Comparison of ENCODE assay signal across 28 mouse cellular contexts in genomic region chr12:82173623-82174022, GRCm38 (mm10). TPM values are rescaled to one million over a fixed set of nuclear protein-coding genes. Genes with fewer than 3 reads are reported as not detected.
DNase-seq lines count a peak whose midpoint lies in the region; ATAC-seq and TF ChIP-seq lines count a peak whose summit lies in the region.
"Had no signal": no experiment of that assay in that cellular context is flagged by ENCODE, and none has a peak within 500 bp of the region (broad histone marks: within the 10 kb centered on the region; RNA-seq: fewer than 3 reads in every experiment).

No protein-coding gene starts in this region.

- H3K9ac ChIP-seq in midbrain, embryonic 16.5 days (ENCODE audit: low read depth, low read length), result no peak overlapping the region
- H3K9ac ChIP-seq: embryonic facial prominence, embryonic 13.5 days; hindbrain, embryonic 14.5 days had no signal

- H3K4me1 ChIP-seq in midbrain, embryonic 10.5 days, result peaks cover 39% of the 10 kb centered on the region
- peaks cover 17% of the 10 kb centered on the region for H3K4me1 ChIP-seq in midbrain, embryonic 16.5 days (ENCODE audit: control insufficient read depth, insufficient read depth, low read length)
- H3K4me1 ChIP-seq in G1E (ENCODE audit: insufficient read depth, low read depth, low read length), result peaks cover 66% of the 10 kb centered on the region

- peaks cover 21% of the 10 kb centered on the region for H3K36me3 ChIP-seq in midbrain, embryonic 10.5 days
- H3K36me3 ChIP-seq in midbrain, embryonic 16.5 days (ENCODE audit: control insufficient read depth, insufficient read depth, low read length), result no peaks in the 10 kb centered on the region
- peaks cover 52% of the 10 kb centered on the region for H3K36me3 ChIP-seq in G1E (replicated peaks)
- H3K36me3 ChIP-seq: embryonic facial prominence, embryonic 13.5 days had no signal

- DNase-seq in heart, adult 11 months, result peak; percentile 30
- DNase-seq in heart, postnatal 10 days, result no peak
- peak; percentile 8 for DNase-seq in midbrain, embryonic 10.5 days (ENCODE audit: low spot score)
- no peak for DNase-seq in G1E (ENCODE audit: low spot score)
- peak; percentile 39 for DNase-seq in induced T-regulatory cell, adult 2 months (ENCODE audit: low read depth)
- no peak for DNase-seq in kidney, postnatal 14 days
- DNase-seq in natural killer cell, adult 2 months (ENCODE audit: low spot score in 2 of 2), result no peak
- DNase-seq: adrenal gland, adult 8-10 months; adrenal gland, postnatal 25 days; B cell, adult 2 months; cerebellum, adult 11-12 months; cerebellum, adult 8-10 months; cerebellum, postnatal 10 days; cerebellum, postnatal 36 days; embryo, embryonic 11 days; gastrocnemius, postnatal 25 days; heart, postnatal 36 days had no signal

- no peaks in the 10 kb centered on the region for H3K9me3 ChIP-seq in midbrain, embryonic 10.5 days (replicated peaks)
- H3K9me3 ChIP-seq in midbrain, embryonic 16.5 days (replicated peaks; ENCODE audit: control insufficient read depth, low read length, poor library complexity, severe bottlenecking), result no peaks in the 10 kb centered on the region
- H3K9me3 ChIP-seq in G1E (replicated peaks), result no peaks in the 10 kb centered on the region
- H3K9me3 ChIP-seq: embryonic facial prominence, embryonic 10.5 days; embryonic facial prominence, embryonic 13.5 days had no signal

- no peak for TF ChIP-seq CTCF in G1E (IDR thresholded peaks at IDR 0.05; ENCODE audit: low read depth, low read length)

- H3K4me3 ChIP-seq in midbrain, embryonic 10.5 days, result no peak overlapping the region
- no peak overlapping the region for H3K4me3 ChIP-seq in midbrain, embryonic 16.5 days (ENCODE audit: low read depth, low read length)
- H3K4me3 ChIP-seq in G1E (ENCODE audit: low read depth, low read length), result peak overlapping the region; percentile 46; the same call in 1 of the 2 replicates
- H3K4me3 ChIP-seq: embryonic facial prominence, embryonic 10.5 days; embryonic facial prominence, embryonic 13.5 days; erythroblast, embryonic 14.5 days; heart, adult 2 months had no signal

- no peak for ATAC-seq in midbrain, embryonic 16.5 days
- ATAC-seq in G1E (ENCODE audit: extremely low read depth, insufficient number of reproducible peaks, low FRiP score, poor library complexity, severe bottlenecking), result peak; percentile 11; the same call in 1 of the 2 replicates
- ATAC-seq: activated CD4-positive, CD25-positive, alpha-beta regulatory T cell, adult 4 months; forebrain, embryonic 14.5 days; hindbrain, postnatal 0 days had no signal

- no peak overlapping the region for H3K27ac ChIP-seq in midbrain, embryonic 10.5 days (replicated peaks)
- no peak overlapping the region for H3K27ac ChIP-seq in midbrain, embryonic 16.5 days (ENCODE audit: low read length)
- H3K27ac ChIP-seq: embryonic facial prominence, embryonic 10.5 days; embryonic facial prominence, embryonic 13.5 days; heart, adult 2 months; hindbrain, embryonic 14.5 days; hindbrain, postnatal 0 days had no signal

- intact Hi-C loops in heart, postnatal 10 days (cut with DNase I), result loop anchor here (5.0 kb wide), 1 partner anchor 104 kb away; no protein-coding TSS in a partner anchor

- 84% methylated on average over 1 of the region's 1 CpGs for WGBS in midbrain, embryonic 10.5 days
- WGBS in midbrain, embryonic 16.5 days, result 83% methylated on average over 1 of the region's 1 CpGs

- no peak overlapping the region for H3K4me2 ChIP-seq in midbrain, embryonic 16.5 days (ENCODE audit: low read length)
- H3K4me2 ChIP-seq: embryonic facial prominence, embryonic 13.5 days; heart, embryonic 11.5 days; hindbrain, embryonic 14.5 days had no signal

- no peaks in the 10 kb centered on the region for H3K27me3 ChIP-seq in midbrain, embryonic 10.5 days (ENCODE audit: low read depth, poor library complexity, severe bottlenecking)
- no peaks in the 10 kb centered on the region for H3K27me3 ChIP-seq in midbrain, embryonic 16.5 days (ENCODE audit: control insufficient read depth, insufficient read depth, low read depth, low read length)
- no peaks in the 10 kb centered on the region for H3K27me3 ChIP-seq in G1E (ENCODE audit: insufficient read depth, low read length)
- H3K27me3 ChIP-seq: CH12.LX; embryonic facial prominence, embryonic 13.5 days had no signal

RNA-seq across cellular contexts. Expression of gene Sipa1l1, which starts 4.5 kb away (rescaled TPM):
- 10 to 100 TPM; 19.4 to 19.9 TPM for total RNA-seq in heart, postnatal 10 days (2021)
- 28.6 and 30.3 TPM in 2 replicates for polyA plus RNA-seq in midbrain, embryonic 10.5 days (2016; fragmentation: Nextera tagmentation; extraction: Ambion mirVana)
- polyA plus RNA-seq in midbrain, embryonic 16.5 days (2015; fragmentation: Nextera tagmentation; extraction: Ambion mirVana), result 11.2 and 13.5 TPM in 2 replicates
- total RNA-seq in G1E (2014; fragmentation: Nextera tagmentation) (330 and 365 TPM in 2 replicates), G1E (2017) (145 and 161 TPM in 2 replicates)
- 107 and 141 TPM in 2 replicates for polyA plus RNA-seq in G1E (2012)

Comparison
In these comparisons a context has a peak if more than half of its experiments do, and no peak if none do; other contexts are left out.
1. DNase-seq: peak in heart, adult 11 months (single experiment), midbrain, embryonic 10.5 days (single experiment) and induced T-regulatory cell, adult 2 months (single experiment); none in heart, postnatal 10 days (0 of 2), G1E (single experiment), kidney, postnatal 14 days (single experiment) and natural killer cell, adult 2 months (0 of 2).